Mouse (Mus musculus): ENCODE results near the gene Ddit4. TPM values are rescaled to one million over a fixed set of nuclear protein-coding genes. Genes with fewer than 3 reads are reported as not detected.
A peak's percentile ranks its signal among the peaks of the same experiment; 100 is the strongest.
"Not testable (repeated sequence)": the region's sequence is repeated elsewhere in the genome, so short reads cannot be mapped to it uniquely, and the experiment has no call there.

Ddit4 gene
- polyA plus RNA-seq (2014; fragmentation: Nextera tagmentation; extraction: Ambion mirVana) = 10.2 and 11.1 TPM in 2 replicates

- Histone ChIP-seq H3K36me3 (ENCODE audit: control insufficient read depth, insufficient read depth, low read length) (0 out of 2 replicates have a peak, but pooled peaks cover 5% of the 10 kb centered on the region), H3K27ac (ENCODE audit: low read depth, low read length) (peak within 1 kb of the TSS; percentile 97), H3K4me3 (ENCODE audit: low read depth, low read length) (peak within 1 kb of the TSS; percentile 96), H3K4me1 (ENCODE audit: control insufficient read depth, insufficient read depth, low read length) (peaks cover 17% of the 10 kb centered on the region), H3K27me3 (replicated peaks; ENCODE audit: control insufficient read depth, insufficient read depth, low read length) (no peaks in the 10 kb centered on the region), H3K9me3 (replicated peaks; ENCODE audit: control insufficient read depth, low read length) (no peaks in the 10 kb centered on the region), H3K4me2 (ENCODE audit: low read length) (peak within 1 kb of the TSS; percentile 76), H3K9ac (ENCODE audit: low read length) (peak within 1 kb of the TSS; percentile 96)
- under 1% methylated on average over 76 of the region's 76 CpGs for WGBS
- peak; percentile 99 for DNase-seq (ENCODE audit: low spot score)
- peak; percentile 98 for ATAC-seq
Measured at GRCm38 (mm10) chr10:59951211-59952151, at the start of gene Ddit4. TSS of gene Ddit4 (minus strand) at chr10:59951834.

- 93% methylated on average over 3 of the region's 3 CpGs for WGBS
- Histone ChIP-seq H3K4me3 (ENCODE audit: low read depth, low read length) (no peak overlapping the region), H3K9me3 (replicated peaks; ENCODE audit: control insufficient read depth, low read length) (no peaks in the 10 kb centered on the region), H3K9ac (ENCODE audit: low read length) (no peak overlapping the region), H3K27me3 (replicated peaks; ENCODE audit: control insufficient read depth, insufficient read depth, low read length) (no peaks in the 10 kb centered on the region), H3K4me2 (ENCODE audit: low read length) (no peak overlapping the region), H3K36me3 (ENCODE audit: control insufficient read depth, insufficient read depth, low read length) (peaks cover 25% of the 10 kb centered on the region), H3K27ac (ENCODE audit: low read depth, low read length) (no peak overlapping the region), H3K4me1 (ENCODE audit: control insufficient read depth, insufficient read depth, low read length) (peaks cover 14% of the 10 kb centered on the region)
- ATAC-seq = no peak
- DNase-seq (ENCODE audit: low spot score) = no peak
Measured at GRCm38 (mm10) chr10:59999057-59999456, 47.4 kb upstream of the Ddit4 start.

- DNase-seq (ENCODE audit: low spot score) = peak; percentile 85
- Histone ChIP-seq H3K9me3 (replicated peaks; ENCODE audit: control insufficient read depth, low read length) (no peaks in the 10 kb centered on the region), H3K4me3 (ENCODE audit: low read depth, low read length) (no peak overlapping the region), H3K27ac (ENCODE audit: low read depth, low read length) (no peak overlapping the region), H3K36me3 (ENCODE audit: control insufficient read depth, insufficient read depth, low read length) (peaks cover 32% of the 10 kb centered on the region), H3K27me3 (replicated peaks; ENCODE audit: control insufficient read depth, insufficient read depth, low read length) (no peaks in the 10 kb centered on the region), H3K4me2 (ENCODE audit: low read length) (no peak overlapping the region), H3K9ac (ENCODE audit: low read length) (no peak overlapping the region), H3K4me1 (ENCODE audit: control insufficient read depth, insufficient read depth, low read length) (peaks cover 8% of the 10 kb centered on the region)
- ATAC-seq = no peak
- WGBS = 14% methylated on average over 7 of the region's 7 CpGs
Measured at GRCm38 (mm10) chr10:59997591-59997990, 46.0 kb upstream of the Ddit4 start.

- Histone ChIP-seq H3K4me2 (ENCODE audit: low read length) (no peak overlapping the region), H3K9me3 (replicated peaks; ENCODE audit: control insufficient read depth, low read length) (no peaks in the 10 kb centered on the region), H3K4me3 (ENCODE audit: low read depth, low read length) (no peak overlapping the region), H3K4me1 (ENCODE audit: control insufficient read depth, insufficient read depth, low read length) (no peaks in the 10 kb centered on the region), H3K9ac (ENCODE audit: low read length) (no peak overlapping the region), H3K27me3 (replicated peaks; ENCODE audit: control insufficient read depth, insufficient read depth, low read length) (no peaks in the 10 kb centered on the region), H3K27ac (ENCODE audit: low read depth, low read length) (no peak overlapping the region), H3K36me3 (ENCODE audit: control insufficient read depth, insufficient read depth, low read length) (peaks cover 35% of the 10 kb centered on the region)
- ATAC-seq (no peak), DNase-seq (ENCODE audit: low spot score) (no peak)
- 98% methylated on average over 6 of the region's 6 CpGs for WGBS
Measured at GRCm38 (mm10) chr10:59995889-59996288, 44.3 kb upstream of the Ddit4 start.

GRCm38 (mm10) chr10:59993813-59994212, 42.2 kb upstream of the Ddit4 start:
- H3K4me1 ChIP-seq (ENCODE audit: control insufficient read depth, insufficient read depth, low read length); ATAC-seq; DNase-seq (ENCODE audit: low spot score); H3K27ac ChIP-seq (ENCODE audit: low read depth, low read length); H3K9ac ChIP-seq (ENCODE audit: low read length); H3K4me3 ChIP-seq (ENCODE audit: low read depth, low read length); H3K4me2 ChIP-seq (ENCODE audit: low read length); H3K27me3 ChIP-seq (replicated peaks; ENCODE audit: control insufficient read depth, insufficient read depth, low read length); H3K9me3 ChIP-seq (replicated peaks; ENCODE audit: control insufficient read depth, low read length): not testable (repeated sequence)
- peaks cover 53% of the 10 kb centered on the region for H3K36me3 ChIP-seq (ENCODE audit: control insufficient read depth, insufficient read depth, low read length)
- 88% methylated on average over 2 of the region's 3 CpGs for WGBS

GRCm38 (mm10) chr10:59992024-59992423, 40.4 kb upstream of the Ddit4 start:
- H3K27me3 ChIP-seq (replicated peaks; ENCODE audit: control insufficient read depth, insufficient read depth, low read length) = no peaks in the 10 kb centered on the region
- H3K9ac ChIP-seq (ENCODE audit: low read length) = no peak overlapping the region
- no peak for DNase-seq (ENCODE audit: low spot score)
- H3K9me3 ChIP-seq (replicated peaks; ENCODE audit: control insufficient read depth, low read length) = no peaks in the 10 kb centered on the region
- no peak overlapping the region for H3K4me2 ChIP-seq (ENCODE audit: low read length)
- ATAC-seq = no peak
- WGBS = 89% methylated on average over 8 of the region's 8 CpGs
- peaks cover 71% of the 10 kb centered on the region for H3K36me3 ChIP-seq (ENCODE audit: control insufficient read depth, insufficient read depth, low read length)
- no peaks in the 10 kb centered on the region for H3K4me1 ChIP-seq (ENCODE audit: control insufficient read depth, insufficient read depth, low read length)
- H3K27ac ChIP-seq (ENCODE audit: low read depth, low read length) = no peak overlapping the region
- H3K4me3 ChIP-seq (ENCODE audit: low read depth, low read length) = no peak overlapping the region

- Histone ChIP-seq H3K4me3 (ENCODE audit: low read depth, low read length) (no peak overlapping the region), H3K4me2 (ENCODE audit: low read length) (no peak overlapping the region), H3K27ac (ENCODE audit: low read depth, low read length) (no peak overlapping the region), H3K9ac (ENCODE audit: low read length) (no peak overlapping the region), H3K36me3 (ENCODE audit: control insufficient read depth, insufficient read depth, low read length) (peaks cover 75% of the 10 kb centered on the region), H3K27me3 (replicated peaks; ENCODE audit: control insufficient read depth, insufficient read depth, low read length) (no peaks in the 10 kb centered on the region), H3K4me1 (ENCODE audit: control insufficient read depth, insufficient read depth, low read length) (no peaks in the 10 kb centered on the region), H3K9me3 (replicated peaks; ENCODE audit: control insufficient read depth, low read length) (no peaks in the 10 kb centered on the region)
- WGBS = 91% methylated on average over 9 of the region's 9 CpGs
- DNase-seq (ENCODE audit: low spot score) (no peak), ATAC-seq (no peak)
Measured at GRCm38 (mm10) chr10:59991262-59991880, 39.7 kb upstream of the Ddit4 start.

- no peaks in the 10 kb centered on the region for H3K4me1 ChIP-seq (ENCODE audit: control insufficient read depth, insufficient read depth, low read length)
- no peak overlapping the region for H3K9ac ChIP-seq (ENCODE audit: low read length)
- no peak overlapping the region for H3K27ac ChIP-seq (ENCODE audit: low read depth, low read length)
- no peak overlapping the region for H3K4me2 ChIP-seq (ENCODE audit: low read length)
- no peaks in the 10 kb centered on the region for H3K9me3 ChIP-seq (replicated peaks; ENCODE audit: control insufficient read depth, low read length)
- WGBS = 96% methylated on average over 9 of the region's 9 CpGs
- no peaks in the 10 kb centered on the region for H3K27me3 ChIP-seq (replicated peaks; ENCODE audit: control insufficient read depth, insufficient read depth, low read length)
- H3K4me3 ChIP-seq (ENCODE audit: low read depth, low read length) = no peak overlapping the region
- peaks cover 73% of the 10 kb centered on the region for H3K36me3 ChIP-seq (ENCODE audit: control insufficient read depth, insufficient read depth, low read length)
- ATAC-seq (no peak), DNase-seq (ENCODE audit: low spot score) (no peak)
Measured at GRCm38 (mm10) chr10:59990393-59990792, 38.8 kb upstream of the Ddit4 start.

- WGBS = 90% methylated on average over 4 of the region's 4 CpGs
- H3K27me3 ChIP-seq (replicated peaks; ENCODE audit: control insufficient read depth, insufficient read depth, low read length) = no peaks in the 10 kb centered on the region
- no peaks in the 10 kb centered on the region for H3K4me1 ChIP-seq (ENCODE audit: control insufficient read depth, insufficient read depth, low read length)
- H3K4me2 ChIP-seq (ENCODE audit: low read length) = no peak overlapping the region
- ATAC-seq = no peak
- no peak overlapping the region for H3K27ac ChIP-seq (ENCODE audit: low read depth, low read length)
- H3K9me3 ChIP-seq (replicated peaks; ENCODE audit: control insufficient read depth, low read length) = no peaks in the 10 kb centered on the region
- no peak overlapping the region for H3K4me3 ChIP-seq (ENCODE audit: low read depth, low read length)
- H3K36me3 ChIP-seq (ENCODE audit: control insufficient read depth, insufficient read depth, low read length) = peaks cover 64% of the 10 kb centered on the region
- no peak for DNase-seq (ENCODE audit: low spot score)
- no peak overlapping the region for H3K9ac ChIP-seq (ENCODE audit: low read length)
Measured at GRCm38 (mm10) chr10:59988036-59988435, 36.4 kb upstream of the Ddit4 start.
